Mouse (Mus musculus): ENCODE measurements around the gene Nudt2.

DNA sequence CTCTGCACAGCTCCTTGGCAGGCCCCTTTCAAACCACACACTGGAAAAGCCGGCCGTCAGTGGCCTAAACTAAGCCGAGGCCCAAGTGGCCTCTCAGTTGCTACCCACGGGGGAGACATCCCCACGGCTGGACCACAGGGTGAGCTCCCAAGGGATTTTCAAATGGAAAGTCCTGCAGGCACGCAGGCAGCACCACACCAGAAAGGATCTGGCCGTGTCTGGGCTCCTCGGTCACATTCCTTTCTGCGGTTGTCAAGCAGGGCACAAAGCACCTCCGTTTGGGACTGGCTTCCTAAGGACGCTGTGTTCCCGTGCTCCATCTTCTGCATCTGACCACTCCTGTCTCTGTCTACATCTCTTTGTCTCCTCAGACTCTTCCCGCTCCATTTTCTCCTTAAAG is 62.1 kb downstream of the Nudt2 start:
- no peak for TF ChIP-seq POLR2A (IDR thresholded peaks at IDR 0.05; ENCODE audit: low read depth, low read length)
- TF ChIP-seq CTCF (IDR thresholded peaks at IDR 0.05; ENCODE audit: extremely low read depth, insufficient read depth, insufficient read length, insufficient replicate concordance) = no peak

All from spleen, adult 2 months (tissue).